Mouse (Mus musculus): ENCODE measurements around the gene Vdr.

Gene Vdr

DNA sequence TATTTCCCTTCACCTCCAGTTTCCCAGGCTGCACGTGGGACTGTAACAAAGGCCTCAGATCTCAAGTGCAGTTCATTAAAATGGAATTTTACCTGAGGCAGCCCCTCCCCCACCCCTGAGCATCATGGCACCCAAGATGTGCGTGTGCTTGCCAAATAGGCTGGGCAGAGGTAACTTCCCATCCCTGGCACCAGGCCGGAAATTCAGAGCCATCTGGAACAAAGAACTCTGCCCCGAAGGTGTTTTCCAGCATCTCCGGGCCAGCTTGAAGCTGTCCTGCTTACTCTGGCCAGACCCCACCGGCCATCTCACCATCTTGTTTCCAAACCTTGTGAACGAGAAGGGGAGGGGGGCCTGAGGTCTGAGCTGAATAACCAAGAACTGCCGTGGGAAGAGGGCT, 10.7 kb downstream of the Vdr start:
- Histone ChIP-seq H3K4me1 (replicated peaks; ENCODE audit: low read depth, low read length) (no peaks in the 10 kb centered on the region), H3K27me3 (ENCODE audit: insufficient read depth, low read length) (peaks cover 25% of the 10 kb centered on the region), H3K4me3 (replicated peaks; ENCODE audit: low read length) (no peak overlapping the region), H3K9me3 (ENCODE audit: low read length) (no peaks in the 10 kb centered on the region), H3K36me3 (ENCODE audit: insufficient read depth, low read length) (no peaks in the 10 kb centered on the region)
- no peak for TF ChIP-seq NANOG (IDR thresholded peaks at IDR 0.05; ENCODE audit: borderline replicate concordance, low read length)
- no peak for TF ChIP-seq POU5F1 (IDR thresholded peaks at IDR 0.05; ENCODE audit: borderline replicate concordance, low read length)
- TF ChIP-seq CTCF (conservative IDR thresholded peaks at IDR 0.05; ENCODE audit: low read length), result no peak

DNA sequence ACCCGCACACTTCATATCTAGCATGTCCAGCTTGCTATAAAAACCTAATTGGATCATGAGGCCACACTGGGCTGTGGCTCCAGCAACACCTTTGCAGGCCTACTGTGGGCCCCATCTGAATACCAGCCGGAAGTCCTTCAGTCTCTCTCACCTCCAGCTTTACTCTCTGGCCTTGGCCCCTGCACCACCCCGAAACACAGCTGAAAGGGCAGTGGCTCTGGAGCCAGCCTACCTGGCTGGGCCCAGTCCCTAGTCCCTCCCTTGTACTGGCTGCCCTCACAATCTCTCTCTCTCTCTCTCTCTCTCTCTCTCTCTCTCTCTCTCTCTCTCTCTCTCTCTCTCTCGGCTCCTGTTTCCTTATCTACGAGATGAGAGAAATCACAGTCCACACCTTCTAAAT, 11.6 kb downstream of the Vdr start:
- no peaks in the 10 kb centered on the region for H3K36me3 ChIP-seq (ENCODE audit: insufficient read depth, low read length)
- H3K4me1 ChIP-seq (replicated peaks; ENCODE audit: low read depth, low read length), result no peaks in the 10 kb centered on the region
- no peaks in the 10 kb centered on the region for H3K9me3 ChIP-seq (ENCODE audit: low read length)
- TF ChIP-seq POU5F1 (IDR thresholded peaks at IDR 0.05; ENCODE audit: borderline replicate concordance, low read length) (no peak), CTCF (conservative IDR thresholded peaks at IDR 0.05; ENCODE audit: low read length) (no peak), NANOG (IDR thresholded peaks at IDR 0.05; ENCODE audit: borderline replicate concordance, low read length) (no peak)
- peaks cover 26% of the 10 kb centered on the region; the same call in 1 of the 2 replicates for H3K27me3 ChIP-seq (ENCODE audit: insufficient read depth, low read length)
- H3K4me3 ChIP-seq (replicated peaks; ENCODE audit: low read length), result no peak overlapping the region

DNA sequence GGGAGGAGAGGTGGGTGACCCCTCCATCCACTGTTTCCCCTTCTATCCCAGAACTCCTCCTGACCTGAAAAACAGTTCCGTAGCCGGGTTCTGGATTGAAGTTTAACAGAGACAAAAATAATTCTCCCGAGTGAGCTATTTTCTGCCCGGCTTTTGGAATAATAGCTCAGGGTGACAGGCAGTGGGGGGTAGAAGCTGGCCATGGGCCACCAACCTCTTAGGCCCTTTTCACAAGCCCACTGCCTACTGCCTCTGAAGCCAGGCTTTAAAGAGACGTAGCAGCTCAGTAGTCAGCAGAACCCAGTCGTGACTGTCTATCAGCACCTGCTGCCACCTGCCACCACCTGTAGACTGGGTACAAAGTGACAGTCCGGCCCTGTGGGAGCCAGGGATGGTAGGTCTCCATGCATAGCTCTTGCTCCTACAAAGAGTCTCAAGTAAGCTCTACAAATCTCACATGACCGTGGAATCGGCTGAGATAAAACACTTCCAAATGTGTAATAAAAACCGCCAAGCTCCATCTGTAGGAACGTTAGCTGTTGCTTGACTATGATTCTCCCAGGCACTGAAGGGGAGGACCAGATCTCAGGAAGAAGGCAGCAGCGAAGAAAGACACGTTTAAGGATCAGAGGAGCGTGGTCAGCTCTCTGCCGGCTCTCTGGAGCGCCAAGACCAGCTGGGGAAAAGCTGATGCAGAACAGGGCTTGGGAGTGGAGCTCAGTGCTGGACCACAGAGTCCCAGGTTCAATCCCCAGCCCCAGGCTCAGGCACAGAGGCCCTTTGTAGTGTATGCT, 13.4 kb downstream of the Vdr start:
- no peak for TF ChIP-seq CTCF (conservative IDR thresholded peaks at IDR 0.05; ENCODE audit: low read length)
- no peak for TF ChIP-seq POU5F1 (IDR thresholded peaks at IDR 0.05; ENCODE audit: borderline replicate concordance, low read length)
- TF ChIP-seq NANOG (IDR thresholded peaks at IDR 0.05; ENCODE audit: borderline replicate concordance, low read length), result no peak
- Histone ChIP-seq H3K4me3 (replicated peaks; ENCODE audit: low read length) (no peak overlapping the region), H3K9me3 (ENCODE audit: low read length) (no peaks in the 10 kb centered on the region), H3K36me3 (ENCODE audit: insufficient read depth, low read length) (no peaks in the 10 kb centered on the region), H3K27me3 (ENCODE audit: insufficient read depth, low read length) (peaks cover 33% of the 10 kb centered on the region), H3K4me1 (replicated peaks; ENCODE audit: low read depth, low read length) (no peaks in the 10 kb centered on the region)

GRCm38 (mm10) chr15:97896347-97896746, 14.1 kb downstream of the Vdr start:
- Histone ChIP-seq H3K36me3 (ENCODE audit: insufficient read depth, low read length) (no peaks in the 10 kb centered on the region), H3K4me3 (replicated peaks; ENCODE audit: low read length) (no peak overlapping the region)
- TF ChIP-seq NANOG (IDR thresholded peaks at IDR 0.05; ENCODE audit: borderline replicate concordance, low read length) (no peak), POU5F1 (IDR thresholded peaks at IDR 0.05; ENCODE audit: borderline replicate concordance, low read length) (no peak), CTCF (conservative IDR thresholded peaks at IDR 0.05; ENCODE audit: low read length) (no peak)

DNA sequence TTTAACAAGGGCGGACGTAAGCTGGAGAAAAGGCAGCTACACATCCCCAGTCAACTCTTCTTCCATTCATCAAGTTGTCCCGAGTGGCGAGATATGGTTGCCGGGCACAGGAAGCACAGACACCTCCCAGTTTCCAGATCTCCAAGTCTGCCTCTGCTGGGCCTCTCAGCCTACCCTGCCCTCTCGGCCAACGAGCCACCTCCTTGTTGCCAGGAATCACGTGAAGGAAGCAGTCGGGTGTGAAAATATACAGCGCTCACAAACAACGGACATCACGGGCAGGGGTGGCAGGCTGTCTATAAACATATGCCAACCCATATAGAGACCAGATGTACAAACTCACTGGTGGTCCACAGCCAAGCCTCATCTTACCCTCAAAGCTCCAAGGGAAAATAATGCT, 14.6 kb downstream of the Vdr start:
- H3K4me1 ChIP-seq (replicated peaks; ENCODE audit: low read depth, low read length), result no peaks in the 10 kb centered on the region
- H3K36me3 ChIP-seq (ENCODE audit: insufficient read depth, low read length), result no peaks in the 10 kb centered on the region
- H3K9me3 ChIP-seq (ENCODE audit: low read length), result no peaks in the 10 kb centered on the region
- H3K27me3 ChIP-seq (ENCODE audit: insufficient read depth, low read length), result peaks cover 37% of the 10 kb centered on the region
- H3K4me3 ChIP-seq (replicated peaks; ENCODE audit: low read length), result no peak overlapping the region
- TF ChIP-seq POU5F1 (IDR thresholded peaks at IDR 0.05; ENCODE audit: borderline replicate concordance, low read length) (no peak), CTCF (conservative IDR thresholded peaks at IDR 0.05; ENCODE audit: low read length) (no peak), NANOG (IDR thresholded peaks at IDR 0.05; ENCODE audit: borderline replicate concordance, low read length) (no peak)

More at GRCm38 (mm10) chr15:97896347-97896746, 14.1 kb downstream of the Vdr start:
- Histone ChIP-seq H3K9me3 (ENCODE audit: low read length) (no peaks in the 10 kb centered on the region), H3K27me3 (ENCODE audit: insufficient read depth, low read length) (peaks cover 35% of the 10 kb centered on the region), H3K4me1 (replicated peaks; ENCODE audit: low read depth, low read length) (no peaks in the 10 kb centered on the region)

DNA sequence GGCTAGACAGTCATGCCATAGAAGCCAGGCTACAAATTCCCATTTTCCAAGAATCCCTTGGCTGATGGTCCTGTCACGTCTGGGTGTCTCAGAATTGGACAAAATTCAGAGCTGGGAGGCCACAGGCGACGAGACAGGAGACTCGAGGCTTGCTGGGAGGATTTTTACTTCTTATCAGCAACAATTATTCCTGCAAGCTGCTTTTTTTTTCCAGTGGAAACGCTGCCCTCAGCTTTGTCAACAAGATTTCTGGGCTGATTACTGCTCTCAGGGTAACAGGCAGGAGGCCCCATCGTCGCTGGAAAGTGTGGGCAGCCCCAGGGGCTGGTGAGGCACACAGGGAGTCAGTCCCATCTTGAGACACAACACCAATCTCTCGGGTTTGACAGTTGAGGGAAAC, 17.9 kb downstream of the Vdr start:
- TF ChIP-seq NANOG (IDR thresholded peaks at IDR 0.05; ENCODE audit: borderline replicate concordance, low read length), result no peak
- no peak for TF ChIP-seq POU5F1 (IDR thresholded peaks at IDR 0.05; ENCODE audit: borderline replicate concordance, low read length)
- no peak for TF ChIP-seq CTCF (conservative IDR thresholded peaks at IDR 0.05; ENCODE audit: low read length)
- Histone ChIP-seq H3K27me3 (ENCODE audit: insufficient read depth, low read length) (peaks cover 46% of the 10 kb centered on the region), H3K4me1 (replicated peaks; ENCODE audit: low read depth, low read length) (no peaks in the 10 kb centered on the region), H3K36me3 (ENCODE audit: insufficient read depth, low read length) (no peaks in the 10 kb centered on the region), H3K9me3 (ENCODE audit: low read length) (no peaks in the 10 kb centered on the region), H3K4me3 (replicated peaks; ENCODE audit: low read length) (no peak overlapping the region)

- TF ChIP-seq NANOG (IDR thresholded peaks at IDR 0.05; ENCODE audit: borderline replicate concordance, low read length) (no peak), CTCF (conservative IDR thresholded peaks at IDR 0.05; ENCODE audit: low read length) (no peak), POU5F1 (IDR thresholded peaks at IDR 0.05; ENCODE audit: borderline replicate concordance, low read length) (no peak)
- H3K4me3 ChIP-seq (replicated peaks; ENCODE audit: low read length), result no peak overlapping the region
Observed at GRCm38 (mm10) chr15:97890450-97890849, 20.0 kb downstream of the Vdr start.

DNA sequence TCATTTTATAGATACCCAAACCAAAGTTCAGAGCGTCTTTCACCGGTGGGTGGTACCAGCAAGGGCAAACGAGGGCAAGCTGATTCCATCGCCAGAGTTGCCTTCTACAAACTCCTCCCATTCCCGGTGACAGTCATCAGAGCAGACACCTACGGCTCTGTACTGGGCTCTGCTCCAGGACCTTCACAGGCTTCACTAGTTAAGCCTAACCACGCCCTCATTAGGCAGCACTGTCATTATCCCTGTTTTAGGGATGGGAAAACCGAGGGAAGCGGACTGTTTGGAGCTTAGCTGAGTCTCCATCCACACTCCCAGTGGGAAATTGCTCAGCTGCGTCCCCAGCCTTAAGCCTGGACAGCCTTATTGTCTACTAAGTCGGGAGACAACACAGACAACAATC, 20.4 kb downstream of the Vdr start:
- Histone ChIP-seq H3K9me3 (ENCODE audit: low read length) (no peaks in the 10 kb centered on the region), H3K4me3 (replicated peaks; ENCODE audit: low read length) (no peak overlapping the region), H3K27me3 (ENCODE audit: insufficient read depth, low read length) (peaks cover 37% of the 10 kb centered on the region), H3K4me1 (replicated peaks; ENCODE audit: low read depth, low read length) (no peaks in the 10 kb centered on the region), H3K36me3 (ENCODE audit: insufficient read depth, low read length) (no peaks in the 10 kb centered on the region)
- TF ChIP-seq POU5F1 (IDR thresholded peaks at IDR 0.05; ENCODE audit: borderline replicate concordance, low read length) (no peak), NANOG (IDR thresholded peaks at IDR 0.05; ENCODE audit: borderline replicate concordance, low read length) (no peak), CTCF (conservative IDR thresholded peaks at IDR 0.05; ENCODE audit: low read length) (no peak)

More at GRCm38 (mm10) chr15:97890450-97890849, 20.0 kb downstream of the Vdr start:
- Histone ChIP-seq H3K9me3 (ENCODE audit: low read length) (no peaks in the 10 kb centered on the region), H3K27me3 (ENCODE audit: insufficient read depth, low read length) (peaks cover 39% of the 10 kb centered on the region), H3K4me1 (replicated peaks; ENCODE audit: low read depth, low read length) (no peaks in the 10 kb centered on the region), H3K36me3 (ENCODE audit: insufficient read depth, low read length) (no peaks in the 10 kb centered on the region)
